ENCODE assay signal across 8 mouse cellular contexts in the genomic region with DNA sequence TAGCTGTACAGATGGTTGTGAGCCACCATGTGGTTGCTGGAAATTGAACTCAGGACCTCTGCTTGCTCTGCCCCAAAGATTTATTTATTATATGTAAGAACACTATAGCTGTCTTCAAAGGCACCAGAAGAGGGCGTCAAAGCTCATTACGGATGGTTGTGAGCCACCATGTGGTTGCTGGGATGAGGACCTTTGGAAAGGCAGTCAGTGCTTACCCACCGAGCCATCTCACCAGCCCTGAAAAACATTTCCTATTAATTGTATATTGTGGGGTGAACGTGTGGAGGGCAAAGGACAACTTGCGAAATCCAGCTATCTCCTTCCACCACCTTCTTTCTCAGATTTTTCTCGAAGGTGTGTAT. TPM values are rescaled to one million over a fixed set of nuclear protein-coding genes. Genes with fewer than 3 reads are reported as not detected.
DNase-seq lines count a peak whose midpoint lies in the region; ATAC-seq and TF ChIP-seq lines count a peak whose summit lies in the region.

No protein-coding gene starts in this region.

- peaks cover 16% of the 10 kb centered on the region for H3K4me1 ChIP-seq in heart, embryonic 13.5 days
- H3K4me1 ChIP-seq in ES-Bruce4 (ENCODE audit: control insufficient read depth, insufficient read depth, low read length) = no peaks in the 10 kb centered on the region
- H3K4me1 ChIP-seq in hindbrain, postnatal 0 days (ENCODE audit: insufficient read depth, low read length) = no peaks in the 10 kb centered on the region
- no peaks in the 10 kb centered on the region for H3K4me1 ChIP-seq in lung, postnatal 0 days (ENCODE audit: insufficient read depth, low read depth, low read length)
- peaks cover 10% of the 10 kb centered on the region for H3K4me1 ChIP-seq in stomach, embryonic 16.5 days (ENCODE audit: control insufficient read depth, insufficient read depth, low read length)

- peak; percentile 59 for TF ChIP-seq CTCF in ES-Bruce4 (IDR thresholded peaks at IDR 0.05; ENCODE audit: low read depth, low read length)
- TF ChIP-seq CTCF in hindbrain, postnatal 0 days (IDR thresholded peaks at IDR 0.05; ENCODE audit: low read depth) = no peak
- no peak for TF ChIP-seq CTCF in lung, postnatal 0 days (IDR thresholded peaks at IDR 0.05)

- no peak for TF ChIP-seq EP300 in ES-Bruce4 (IDR thresholded peaks at IDR 0.05; ENCODE audit: insufficient read depth, low read depth, low read length)
- TF ChIP-seq EP300 in lung, postnatal 0 days (IDR thresholded peaks at IDR 0.05) = no peak

- no peak for ATAC-seq in heart, embryonic 13.5 days (ENCODE audit: extremely low read depth, insufficient number of reproducible peaks, low FRiP score, low TSS enrichment)
- peak; percentile 69; the same call in 1 of the 2 replicates for ATAC-seq in hindbrain, postnatal 0 days
- peak; percentile 40; the same call in 1 of the 2 replicates for ATAC-seq in lung, postnatal 0 days
- ATAC-seq in stomach, embryonic 16.5 days (ENCODE audit: insufficient read depth, low FRiP score) = peak; percentile 11; the same call in 1 of the 2 replicates

- no peak for DNase-seq in heart, adult 8-10 months (ENCODE audit: low spot score)
- peak; percentile 57 for DNase-seq in embryo, embryonic 9.5 days (ENCODE audit: extremely low spot score)
- peak; percentile 74 for DNase-seq in hindbrain, postnatal 0 days (ENCODE audit: low spot score)
- DNase-seq in lung, postnatal 0 days (ENCODE audit: low spot score) = peak; percentile 34
- DNase-seq in adrenal gland, postnatal 10 days = no peak

- H3K9ac ChIP-seq in heart, embryonic 13.5 days = peak overlapping the region; percentile 75
- peak overlapping the region; percentile 39 for H3K9ac ChIP-seq in ES-Bruce4 (ENCODE audit: low read depth, poor library complexity, severe bottlenecking)
- no peak overlapping the region for H3K9ac ChIP-seq in hindbrain, postnatal 0 days (replicated peaks; ENCODE audit: low read length)
- H3K9ac ChIP-seq in lung, postnatal 0 days (replicated peaks; ENCODE audit: low read depth) = no peak overlapping the region
- H3K9ac ChIP-seq in stomach, embryonic 16.5 days (ENCODE audit: low read length) = peak overlapping the region; percentile 33; the same call in 1 of the 2 replicates

- H3K27me3 ChIP-seq in heart, embryonic 13.5 days (replicated peaks) = no peaks in the 10 kb centered on the region
- no peaks in the 10 kb centered on the region for H3K27me3 ChIP-seq in ES-Bruce4 (ENCODE audit: control insufficient read depth, insufficient read depth, low read length, poor library complexity, severe bottlenecking)
- H3K27me3 ChIP-seq in hindbrain, postnatal 0 days (ENCODE audit: insufficient read depth, low read length) = no peaks in the 10 kb centered on the region
- H3K27me3 ChIP-seq in lung, postnatal 0 days (replicated peaks; ENCODE audit: insufficient read depth, low read length) = no peaks in the 10 kb centered on the region
- H3K27me3 ChIP-seq in stomach, embryonic 16.5 days (ENCODE audit: control insufficient read depth, insufficient read depth, low read length) = no peaks in the 10 kb centered on the region

- H3K27ac ChIP-seq in heart, embryonic 13.5 days (replicated peaks) = no peak overlapping the region
- H3K27ac ChIP-seq in ES-Bruce4 (ENCODE audit: insufficient read depth, low read length) = no peak overlapping the region
- no peak overlapping the region for H3K27ac ChIP-seq in hindbrain, postnatal 0 days
- no peak overlapping the region for H3K27ac ChIP-seq in lung, postnatal 0 days (ENCODE audit: low read length)
- H3K27ac ChIP-seq in stomach, embryonic 16.5 days (ENCODE audit: low read length) = no peak overlapping the region

- H3K36me3 ChIP-seq in heart, embryonic 13.5 days = no peaks in the 10 kb centered on the region
- no peaks in the 10 kb centered on the region for H3K36me3 ChIP-seq in ES-Bruce4 (ENCODE audit: control insufficient read depth, insufficient read depth, low read length, poor library complexity, severe bottlenecking)
- no peaks in the 10 kb centered on the region for H3K36me3 ChIP-seq in hindbrain, postnatal 0 days (ENCODE audit: insufficient read depth, low read length)
- no peaks in the 10 kb centered on the region for H3K36me3 ChIP-seq in lung, postnatal 0 days (ENCODE audit: insufficient read depth, low read length)
- no peaks in the 10 kb centered on the region for H3K36me3 ChIP-seq in stomach, embryonic 16.5 days (ENCODE audit: control insufficient read depth, insufficient read depth, low read length)

- no peak for TF ChIP-seq POLR2A in ES-Bruce4 (IDR thresholded peaks at IDR 0.05; ENCODE audit: insufficient read depth, low read length)

- H3K4me2 ChIP-seq in heart, embryonic 13.5 days = peak overlapping the region; percentile 86
- peak overlapping the region; percentile 76 for H3K4me2 ChIP-seq in hindbrain, postnatal 0 days (ENCODE audit: low read depth, low read length)
- H3K4me2 ChIP-seq in lung, postnatal 0 days (replicated peaks; ENCODE audit: low read depth, low read length) = peak overlapping the region; percentile 71
- H3K4me2 ChIP-seq in stomach, embryonic 16.5 days (ENCODE audit: low read depth, low read length) = peak overlapping the region; percentile 67

- H3K9me3 ChIP-seq in heart, embryonic 13.5 days = no peaks in the 10 kb centered on the region
- no peaks in the 10 kb centered on the region for H3K9me3 ChIP-seq in ES-Bruce4 (replicated peaks; ENCODE audit: control insufficient read depth, insufficient read depth, low read length, poor library complexity, severe bottlenecking)
- H3K9me3 ChIP-seq in hindbrain, postnatal 0 days (ENCODE audit: low read length) = no peaks in the 10 kb centered on the region
- H3K9me3 ChIP-seq in lung, postnatal 0 days (ENCODE audit: low read length) = no peaks in the 10 kb centered on the region
- no peaks in the 10 kb centered on the region for H3K9me3 ChIP-seq in stomach, embryonic 16.5 days (replicated peaks; ENCODE audit: control insufficient read depth, low read length)

- WGBS in heart, embryonic 13.5 days = 4% methylated on average over 6 of the region's 6 CpGs
- 3% methylated on average over 6 of the region's 6 CpGs for WGBS in hindbrain, postnatal 0 days
- 6% methylated on average over 6 of the region's 6 CpGs for WGBS in lung, postnatal 0 days
- 7% methylated on average over 6 of the region's 6 CpGs for WGBS in stomach, embryonic 16.5 days

- H3K4me3 ChIP-seq in heart, embryonic 13.5 days = peak overlapping the region; percentile 61
- peak overlapping the region; percentile 55 for H3K4me3 ChIP-seq in ES-Bruce4 (ENCODE audit: low read depth, low read length)
- H3K4me3 ChIP-seq in hindbrain, postnatal 0 days (ENCODE audit: low read length) = peak overlapping the region; percentile 30; the same call in 1 of the 2 replicates
- H3K4me3 ChIP-seq in lung, postnatal 0 days (ENCODE audit: low read depth, low read length) = peak overlapping the region; percentile 41
- H3K4me3 ChIP-seq in stomach, embryonic 16.5 days (replicated peaks; ENCODE audit: low read length) = peak overlapping the region; percentile 40

RNA-seq across cellular contexts. Expression of a gene that starts 8.0 kb away (rescaled TPM):
- 0.13 and 0.17 TPM in 2 replicates for polyA plus RNA-seq in heart, embryonic 13.5 days (2015; fragmentation: Nextera tagmentation; extraction: Ambion mirVana)
- not detected for total RNA-seq in heart, adult 8-10 months (2022)
- 1.3 and 1.9 TPM in 2 replicates for polyA plus RNA-seq in ES-Bruce4 (2011; ENCODE audit: insufficient read depth, insufficient read length, low read depth, missing spikeins)
- not detected in 2 replicates for total RNA-seq in hindbrain, postnatal 0 days (2014; rRNA removed)
- polyA plus RNA-seq in hindbrain, postnatal 0 days (2015; fragmentation: Nextera tagmentation; extraction: Ambion mirVana) = 0.05 TPM in 2 replicates
- not detected in 2 replicates for polyA plus RNA-seq in lung, postnatal 0 days (2015; fragmentation: Nextera tagmentation; extraction: Ambion mirVana)
- polyA plus RNA-seq in stomach, embryonic 16.5 days (2015; fragmentation: Nextera tagmentation; extraction: Ambion mirVana) = 8.7 and 9.8 TPM in 2 replicates
- total RNA-seq in adrenal gland, postnatal 10 days (2021) = 1 to 10 TPM; 1.7 to 3.3 TPM

RNA-seq across cellular contexts. Expression of a gene that starts 32.1 kb away (rescaled TPM):
- polyA plus RNA-seq in heart, embryonic 13.5 days (2015; fragmentation: Nextera tagmentation; extraction: Ambion mirVana) = 6.5 and 6.9 TPM in 2 replicates
- 10 to 100 TPM; 26.3 to 31.9 (median 29.0) TPM for total RNA-seq in heart, adult 8-10 months (2022)
- polyA plus RNA-seq in ES-Bruce4 (2011; ENCODE audit: insufficient read depth, insufficient read length, low read depth, missing spikeins) = 69.2 and 80.9 TPM in 2 replicates
- 136 and 147 TPM in 2 replicates for total RNA-seq in hindbrain, postnatal 0 days (2014; rRNA removed)
- polyA plus RNA-seq in hindbrain, postnatal 0 days (2015; fragmentation: Nextera tagmentation; extraction: Ambion mirVana) = 30.1 and 31.1 TPM in 2 replicates
- polyA plus RNA-seq in lung, postnatal 0 days (2015; fragmentation: Nextera tagmentation; extraction: Ambion mirVana) = 16.6 and 22.8 TPM in 2 replicates
- polyA plus RNA-seq in stomach, embryonic 16.5 days (2015; fragmentation: Nextera tagmentation; extraction: Ambion mirVana) = 9.6 and 10.6 TPM in 2 replicates
- total RNA-seq in adrenal gland, postnatal 10 days (2021) = 10 to 100 TPM; 54.7 to 63.1 TPM

RNA-seq across cellular contexts. Expression of a gene that starts 36.9 kb away (rescaled TPM):
- polyA plus RNA-seq in heart, embryonic 13.5 days (2015; fragmentation: Nextera tagmentation; extraction: Ambion mirVana) = 37.4 and 40.6 TPM in 2 replicates
- 10 to 100 TPM; 20.5 to 31.0 (median 28.6) TPM for total RNA-seq in heart, adult 8-10 months (2022)
- 21.7 and 22.8 TPM in 2 replicates for polyA plus RNA-seq in ES-Bruce4 (2011; ENCODE audit: insufficient read depth, insufficient read length, low read depth, missing spikeins)
- total RNA-seq in hindbrain, postnatal 0 days (2014; rRNA removed) = 51.5 and 53.0 TPM in 2 replicates
- 178 and 204 TPM in 2 replicates for polyA plus RNA-seq in hindbrain, postnatal 0 days (2015; fragmentation: Nextera tagmentation; extraction: Ambion mirVana)
- 41.0 and 41.4 TPM in 2 replicates for polyA plus RNA-seq in lung, postnatal 0 days (2015; fragmentation: Nextera tagmentation; extraction: Ambion mirVana)
- polyA plus RNA-seq in stomach, embryonic 16.5 days (2015; fragmentation: Nextera tagmentation; extraction: Ambion mirVana) = 45.6 and 53.5 TPM in 2 replicates
- 10 to 100 TPM; 34.3 to 35.8 TPM for total RNA-seq in adrenal gland, postnatal 10 days (2021)

RNA-seq across cellular contexts. Expression of a gene that starts 55.8 kb away (rescaled TPM):
- polyA plus RNA-seq in heart, embryonic 13.5 days (2015; fragmentation: Nextera tagmentation; extraction: Ambion mirVana) = 0.56 and 0.67 TPM in 2 replicates
- under 1 TPM; 0.44 to 0.72 (median 0.59) TPM for total RNA-seq in heart, adult 8-10 months (2022)
- polyA plus RNA-seq in ES-Bruce4 (2011; ENCODE audit: insufficient read depth, insufficient read length, low read depth, missing spikeins) = not detected in 2 replicates
- total RNA-seq in hindbrain, postnatal 0 days (2014; rRNA removed) = 0.63 and 1.0 TPM in 2 replicates
- polyA plus RNA-seq in hindbrain, postnatal 0 days (2015; fragmentation: Nextera tagmentation; extraction: Ambion mirVana) = 0.25 and 0.32 TPM in 2 replicates
- polyA plus RNA-seq in lung, postnatal 0 days (2015; fragmentation: Nextera tagmentation; extraction: Ambion mirVana) = 0.92 and 1.8 TPM in 2 replicates
- 1.3 and 2.1 TPM in 2 replicates for polyA plus RNA-seq in stomach, embryonic 16.5 days (2015; fragmentation: Nextera tagmentation; extraction: Ambion mirVana)
- total RNA-seq in adrenal gland, postnatal 10 days (2021) = 1 to 10 TPM in 1 of 2 experiments, under 1 TPM in 1; 0.70 to 1.5 TPM

Comparison
In these comparisons a context has a peak if more than half of its experiments do, and no peak if none do; other contexts are left out.
1. H3K9ac ChIP-seq: peak in heart, embryonic 13.5 days (single experiment), ES-Bruce4 (single experiment) and stomach, embryonic 16.5 days (single experiment); none in hindbrain, postnatal 0 days (single experiment) and lung, postnatal 0 days (single experiment).
2. DNase-seq: peak in embryo, embryonic 9.5 days (single experiment), hindbrain, postnatal 0 days (single experiment) and lung, postnatal 0 days (single experiment); none in heart, adult 8-10 months (single experiment) and adrenal gland, postnatal 10 days (single experiment).
3. Peak in every context shown above with its lines, with median percentiles within 50 percentile points of each other: H3K4me2 ChIP-seq and H3K4me3 ChIP-seq.